Mouse (Mus musculus) liver, embryonic 14.5 days (tissue): ENCODE data around the gene Lgals12. TPM values are rescaled to one million over a fixed set of nuclear protein-coding genes. Genes with fewer than 3 reads are reported as not detected.

ENCODE experiments used
- ATAC-seq: fragments of 200-750 bp; cut with Nextera tagmentation; 2 replicates; pipeline ENCODE4 v1.8.0; 2017; ENCODE audit warnings: moderate number of reproducible peaks, mild to moderate bottlenecking, moderate library complexity; ENCODE audit not compliant: insufficient read depth
- DNase-seq, 3 experiments: peaks; one replicate each; pipeline ENCODE4 v3.0.0-alpha.2; 2012 to 2013; ENCODE audit warnings: low read depth in 3 of 3, low spot score in 3 of 3
- H3K27ac ChIP-seq: fragments of 300-500 bp; sonication (generic); 2 replicates; pipeline ENCODE4 v1.5.1; 2014; ENCODE audit warnings: moderate library complexity, mild to moderate bottlenecking, control low read depth, inconsistent platforms
- H3K27me3 ChIP-seq: fragments of 300-500 bp; sonication (generic); 2 replicates; pipeline ENCODE4 v1.6.1; 2014; ENCODE audit warnings: mild to moderate bottlenecking, low read length, moderate library complexity; ENCODE audit not compliant: control insufficient read depth, insufficient read depth
- H3K36me3 ChIP-seq: fragments of 300-500 bp; sonication (generic); replicated peaks from 2 replicates; pipeline ENCODE4 v1.6.1; 2014; ENCODE audit warnings: low read depth; ENCODE audit not compliant: control insufficient read depth, insufficient read depth
- H3K4me1 ChIP-seq, 2 experiments: fragments of 200-500 bp in 1 of 2; fragments of 300-500 bp in 1 of 2; sonication (generic) in 1 of 2; replicated peaks; 2 replicates each; pipeline ENCODE4 v1.6.1; 2012 to 2014; ENCODE audit warnings: antibody characterized with exemption in 1 of 2, inconsistent platforms in 1 of 2, low read length in 1 of 2; ENCODE audit not compliant: control insufficient read depth in 2 of 2, insufficient read depth in 2 of 2
- H3K4me2 ChIP-seq: fragments of 300-500 bp; sonication (generic); 2 replicates; pipeline ENCODE4 v1.6.1; 2014; ENCODE audit warnings: low read depth, mild to moderate bottlenecking, control low read depth, moderate library complexity
- H3K4me3 ChIP-seq, 2 experiments: fragments of 200-500 bp in 1 of 2; fragments of 300-500 bp in 1 of 2; sonication (generic) in 1 of 2; 2 replicates each; pipeline ENCODE4 v1.5.1; 2012 to 2014; ENCODE audit warnings: low read depth in 2 of 2, low read length in 2 of 2, mild to moderate bottlenecking in 2 of 2, control low read depth in 1 of 2, inconsistent platforms in 1 of 2, moderate library complexity in 1 of 2; ENCODE audit not compliant: insufficient read depth in 1 of 2
- H3K9ac ChIP-seq: fragments of 300-500 bp; sonication (generic); replicated peaks from 2 replicates; pipeline ENCODE4 v1.6.1; 2014; ENCODE audit warnings: mild to moderate bottlenecking, control low read depth, moderate library complexity
- H3K9me3 ChIP-seq: fragments of 300-500 bp; sonication (generic); 2 replicates; pipeline ENCODE4 v1.6.1; 2016; ENCODE audit warnings: low read length, mixed read lengths; ENCODE audit not compliant: control insufficient read depth
- CTCF ChIP-seq: IDR thresholded peaks from 2 replicates; pipeline ENCODE4 v1.5.1; 2016; ENCODE audit warnings: antibody characterized with exemption, low read depth, control low read depth
- EP300 ChIP-seq: IDR thresholded peaks from 2 replicates; pipeline ENCODE4 v1.6.1; 2016; ENCODE audit warnings: antibody characterized with exemption, low read depth
- WGBS: fragments of 180-500 bp; shearing (Covaris S2); extraction: QIAGEN DNeasy Blood & Tissue Kit; methylation state at CpG from one replicate; pipeline ENCODE4 v1.1.7; 2014; ENCODE audit not compliant: insufficient replicate concordance; 5-methylcytosine and 5-hydroxymethylcytosine counted together
- polyA plus RNA-seq, 2 experiments: library from polyadenylated mRNA; depleted of rRNA in 1 of 2; stranded (reverse) in 1 of 2; unstranded in 1 of 2; fragments of >200 nt; fragmentation: Nextera tagmentation in 1 of 2; extraction: Ambion mirVana in 1 of 2; gene quantifications; 2 replicates each; pipeline versions ENCODE4 v1.2.1 to v1.2.3; 2012 to 2014

The Lgals12 gene
- polyA plus RNA-seq, 2 experiments = 0.01 TPM; not detected in 1

DNA sequence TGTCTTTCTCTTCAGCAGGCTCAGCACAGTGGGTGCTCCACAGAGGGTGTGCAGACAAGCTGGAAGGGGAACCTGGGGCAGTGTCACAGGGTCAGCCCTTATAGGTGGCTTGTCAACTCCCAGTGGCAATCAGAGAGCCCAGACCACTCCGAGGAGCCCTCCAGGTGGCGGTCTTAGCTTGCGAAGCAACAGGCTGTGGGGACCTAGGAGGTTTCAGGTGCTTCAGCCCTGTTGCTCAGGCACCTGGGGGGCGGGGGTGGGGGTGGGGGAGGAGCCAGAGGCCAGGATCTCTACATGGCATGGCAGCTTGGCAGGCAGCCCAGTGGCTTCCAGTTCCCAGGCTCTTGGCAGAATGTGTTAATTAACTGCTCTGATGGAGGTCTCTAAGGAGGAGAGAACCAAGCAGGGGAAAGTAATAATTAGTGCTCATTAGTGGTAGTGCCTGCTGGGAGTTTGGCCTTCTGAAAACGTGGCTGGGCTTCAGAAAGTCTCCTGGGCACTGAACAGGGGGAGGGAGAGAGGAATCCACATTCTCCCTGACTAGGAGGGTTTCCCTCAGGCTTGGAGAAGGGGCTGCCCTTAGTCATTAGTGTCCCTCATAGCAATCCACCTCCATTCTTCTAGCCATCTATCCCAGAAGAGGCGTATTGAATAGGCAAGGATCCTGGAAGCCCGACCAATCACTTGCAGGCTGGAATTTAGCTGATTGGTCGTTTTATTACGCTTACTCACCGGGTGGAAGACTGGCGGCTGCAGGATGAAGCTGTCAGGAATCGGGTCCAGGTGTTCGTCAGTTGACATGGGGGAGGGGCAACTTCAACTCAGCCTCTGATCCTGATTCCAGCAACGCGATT lies 836 bp downstream of the Lgals12 start:
- no peak for TF ChIP-seq EP300
- no peak for TF ChIP-seq CTCF
- no peaks in the 10 kb centered on the region for H3K9me3 ChIP-seq
- no peaks in the 10 kb centered on the region for H3K36me3 ChIP-seq
- H3K4me1 ChIP-seq = peaks cover 0 to 5% of the 10 kb centered on the region in 2 experiments; a peak in 2 of 4 replicates
- H3K27ac ChIP-seq = no peak overlapping the region
- 12% methylated on average over 14 of the region's 15 CpGs for WGBS
- H3K9ac ChIP-seq = no peak overlapping the region
- no peaks in the 10 kb centered on the region for H3K27me3 ChIP-seq
- no peak for ATAC-seq
- H3K4me2 ChIP-seq = peak overlapping the region; percentile 2; the same call in 1 of the 2 replicates
- H3K4me3 ChIP-seq = no peak overlapping the region
- DNase-seq = no peak

DNA sequence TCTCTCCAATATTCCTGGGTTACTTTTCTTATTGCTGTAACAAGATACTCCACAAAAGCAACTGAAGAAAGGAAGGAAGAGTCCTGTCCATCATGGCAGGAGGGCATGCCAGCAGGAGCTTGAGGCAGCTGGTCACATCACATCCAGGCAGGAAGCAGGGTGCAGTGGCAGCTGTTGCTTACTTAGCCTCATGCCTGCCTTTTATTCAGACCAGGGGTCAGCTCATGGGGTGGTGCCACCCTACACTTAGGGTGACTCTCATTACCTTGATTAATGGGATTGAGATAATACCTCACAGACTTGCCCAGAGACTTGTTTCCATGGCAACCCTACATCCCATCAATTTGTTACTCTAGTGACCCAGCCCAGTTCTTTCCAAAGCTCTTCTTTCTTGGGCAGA lies 2.0 kb downstream of the Lgals12 start:
- no peak overlapping the region for H3K9ac ChIP-seq
- no peak for ATAC-seq
- H3K4me1 ChIP-seq = peaks cover 0 to 5% of the 10 kb centered on the region in 2 experiments; a peak in 2 of 4 replicates
- H3K27me3 ChIP-seq = no peaks in the 10 kb centered on the region
- H3K4me2 ChIP-seq = no peak overlapping the region
- TF ChIP-seq EP300 (no peak), CTCF (no peak)
- no peaks in the 10 kb centered on the region for H3K36me3 ChIP-seq
- no peak overlapping the region for H3K4me3 ChIP-seq
- no peak for DNase-seq
- H3K27ac ChIP-seq = no peak overlapping the region
- H3K9me3 ChIP-seq = no peaks in the 10 kb centered on the region

DNA sequence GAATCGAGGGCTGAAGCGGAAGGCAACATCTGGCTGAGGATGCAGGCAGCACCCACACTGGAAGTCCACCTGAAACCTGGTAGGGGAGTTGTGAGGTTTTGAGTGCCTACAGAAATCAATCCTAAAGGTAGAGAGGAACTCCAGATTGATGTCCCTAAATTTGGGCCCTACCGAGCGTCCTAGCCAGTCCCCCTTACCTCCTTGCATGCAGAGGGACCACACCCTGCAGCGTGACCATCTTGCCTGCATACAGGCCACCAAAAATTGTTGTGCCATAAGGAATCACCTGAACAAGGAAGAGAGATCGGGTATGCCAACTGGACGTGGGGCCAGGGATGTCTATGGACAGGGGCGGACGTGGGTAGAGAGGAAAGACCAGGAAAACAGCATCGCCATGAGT lies 2.9 kb downstream of the Lgals12 start:
- 73% methylated on average over 10 of the region's 10 CpGs for WGBS
- DNase-seq = no peak
- no peak overlapping the region for H3K27ac ChIP-seq
- H3K4me3 ChIP-seq = no peak overlapping the region
- no peak overlapping the region for H3K4me2 ChIP-seq
- no peak overlapping the region for H3K9ac ChIP-seq
- no peaks in the 10 kb centered on the region for H3K9me3 ChIP-seq
- H3K27me3 ChIP-seq = no peaks in the 10 kb centered on the region
- peaks cover 0 to 5% of the 10 kb centered on the region in 2 experiments; a peak in 2 of 4 replicates for H3K4me1 ChIP-seq
- no peak for TF ChIP-seq CTCF
- TF ChIP-seq EP300 = no peak
- ATAC-seq = no peak
- H3K36me3 ChIP-seq = no peaks in the 10 kb centered on the region

DNA sequence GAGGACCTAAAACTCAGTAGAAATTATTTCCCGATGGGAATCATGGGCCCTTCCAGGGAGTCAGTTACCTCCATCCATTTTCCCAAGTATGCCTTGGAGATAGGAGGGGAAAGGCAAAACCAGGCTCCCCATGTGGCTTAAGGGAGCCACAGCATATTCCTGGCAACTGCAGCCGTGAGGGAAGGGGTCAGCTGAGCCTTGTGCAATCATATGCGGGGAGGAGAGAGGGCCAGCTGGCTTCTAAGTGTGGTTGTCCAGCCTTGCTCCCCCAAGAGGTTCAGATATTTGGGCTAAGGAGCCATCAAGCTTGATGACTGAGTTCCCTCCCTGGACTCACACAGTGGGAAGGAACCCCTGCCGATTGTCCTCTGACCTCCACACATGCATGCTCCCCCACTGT lies 5.4 kb downstream of the Lgals12 start:
- Histone ChIP-seq H3K9ac (no peak overlapping the region), H3K4me3 (no peak overlapping the region), H3K27me3 (no peaks in the 10 kb centered on the region), H3K4me1 (peaks cover 0 to 3% of the 10 kb centered on the region in 2 experiments; a peak in 2 of 4 replicates), H3K36me3 (no peaks in the 10 kb centered on the region), H3K4me2 (no peak overlapping the region), H3K9me3 (no peaks in the 10 kb centered on the region), H3K27ac (no peak overlapping the region)
- no peak for TF ChIP-seq CTCF
- no peak for TF ChIP-seq EP300
- no peak for ATAC-seq
- 67% methylated on average over 4 of the region's 4 CpGs for WGBS
- no peak for DNase-seq

DNA sequence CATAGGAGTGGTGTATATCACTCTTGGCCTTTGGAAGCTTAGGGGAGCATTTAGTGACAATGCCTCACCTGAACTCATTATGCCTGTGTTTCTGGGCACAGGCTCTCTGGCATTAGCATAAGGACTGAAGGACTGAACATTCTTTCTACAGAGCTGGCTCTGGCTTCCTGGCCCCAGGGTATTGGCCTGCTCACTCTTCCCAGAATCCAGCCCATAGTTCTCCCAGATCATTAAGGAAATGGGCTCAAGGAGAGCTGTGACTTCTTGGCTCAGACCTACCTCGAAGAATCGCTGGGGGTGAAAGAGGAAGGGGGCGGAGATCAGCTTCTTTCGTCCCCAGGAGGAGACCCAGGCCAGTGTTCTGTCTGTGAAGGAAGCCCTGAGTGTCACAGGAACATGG lies 8.5 kb downstream of the Lgals12 start:
- no peak for ATAC-seq
- H3K27me3 ChIP-seq = no peaks in the 10 kb centered on the region
- no peaks in the 10 kb centered on the region for H3K4me1 ChIP-seq
- H3K27ac ChIP-seq = no peak overlapping the region
- H3K36me3 ChIP-seq = no peaks in the 10 kb centered on the region
- no peak for DNase-seq
- H3K4me3 ChIP-seq = no peak overlapping the region
- no peak overlapping the region for H3K9ac ChIP-seq
- WGBS = 24% methylated on average over 4 of the region's 4 CpGs
- no peaks in the 10 kb centered on the region for H3K9me3 ChIP-seq
- no peak overlapping the region for H3K4me2 ChIP-seq
- no peak for TF ChIP-seq CTCF
- no peak for TF ChIP-seq EP300
